Mouse (Mus musculus) ovary, postnatal 36 days (tissue): ENCODE data around the gene Amigo3.

ENCODE experiments used
- DNase-seq: peaks from one replicate; pipeline ENCODE4 v3.0.0; 2022; ENCODE audit warnings: low spot score, mixed read lengths

The Amigo3 gene

DNA sequence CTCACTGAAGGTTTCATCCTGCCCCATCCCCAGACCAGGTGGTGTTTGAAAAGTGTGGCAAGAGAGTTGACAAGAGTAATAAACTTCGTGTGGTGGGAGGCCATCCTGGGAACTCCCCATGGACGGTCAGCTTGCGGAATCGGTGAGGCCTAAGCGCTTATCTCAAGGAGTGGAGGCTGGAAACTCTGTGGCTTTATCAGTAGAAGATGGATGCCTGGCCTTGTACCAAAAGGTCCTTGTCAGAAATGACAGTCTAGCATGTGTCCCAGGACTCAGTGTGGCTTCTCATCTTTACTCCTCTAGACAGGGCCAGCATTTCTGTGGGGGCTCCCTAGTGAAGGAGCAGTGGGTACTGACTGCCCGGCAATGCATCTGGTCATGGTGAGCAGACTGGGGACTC, 30.6 kb downstream of the Amigo3 start:
- no peak for DNase-seq

GRCm38 (mm10) chr9:108085261-108085660, 32.3 kb downstream of the Amigo3 start:
- DNase-seq: no peak

DNA sequence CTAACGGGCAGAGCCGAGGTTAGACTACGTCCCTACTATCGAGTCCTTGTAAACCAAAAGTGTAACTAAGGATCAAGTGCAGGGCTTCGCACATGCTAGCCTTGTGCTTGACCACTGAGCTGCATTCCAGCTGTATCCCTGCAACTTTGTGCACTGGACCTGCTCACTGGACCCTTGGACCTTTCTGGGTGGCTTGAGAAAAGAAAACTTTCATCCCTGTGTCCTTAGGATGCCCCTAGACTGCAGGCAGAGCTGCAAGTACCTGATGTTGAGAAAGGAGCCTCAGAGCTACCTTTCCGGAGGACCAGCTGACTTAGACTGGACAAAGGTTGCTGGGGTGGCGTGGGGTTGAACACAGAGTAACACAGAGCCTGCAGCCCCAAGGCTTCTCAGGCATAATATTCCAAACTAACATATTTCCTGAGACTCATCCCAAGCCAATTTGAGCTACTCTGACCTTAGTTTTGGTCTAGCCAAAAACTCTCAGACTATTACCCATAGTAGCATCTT, 37.7 kb downstream of the Amigo3 start:
- no peak for DNase-seq

GRCm38 (mm10) chr9:108093586-108093985, 40.6 kb downstream of the Amigo3 start:
- DNase-seq: no peak

GRCm38 (mm10) chr9:108094184-108094941, 41.4 kb downstream of the Amigo3 start, which contains the start of gene Apeh:
Apeh (minus strand) TSS chr9:108094606.
- peak; percentile 96 for DNase-seq

DNA sequence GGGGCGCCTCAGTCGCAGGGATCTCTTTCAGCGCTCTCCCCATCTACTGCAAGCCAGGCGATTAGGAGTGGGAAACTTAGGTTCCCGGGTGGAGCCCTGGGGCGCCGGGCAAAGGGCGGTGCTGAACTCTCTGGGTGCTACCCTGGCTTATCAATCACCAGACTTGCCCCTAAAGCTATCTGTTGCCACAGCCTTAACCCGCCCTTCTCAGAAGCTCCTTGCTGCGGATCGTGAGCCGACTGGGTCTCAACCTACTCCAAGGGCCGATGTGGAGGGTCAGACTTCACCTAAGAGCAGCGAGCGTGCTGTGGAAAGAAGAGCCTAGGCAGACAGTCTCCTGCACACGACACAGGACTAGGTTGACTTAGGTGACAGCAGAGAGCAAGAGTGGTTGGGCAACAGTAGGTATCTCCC, 42.0 kb downstream of the Amigo3 start:
- DNase-seq: no peak

GRCm38 (mm10) chr9:108095518-108095917, 42.6 kb downstream of the Amigo3 start:
- DNase-seq: no peak

- DNase-seq: no peak
These were observed 43.2 kb downstream of the Amigo3 start for GRCm38 (mm10) chr9:108095949-108096712.

DNA sequence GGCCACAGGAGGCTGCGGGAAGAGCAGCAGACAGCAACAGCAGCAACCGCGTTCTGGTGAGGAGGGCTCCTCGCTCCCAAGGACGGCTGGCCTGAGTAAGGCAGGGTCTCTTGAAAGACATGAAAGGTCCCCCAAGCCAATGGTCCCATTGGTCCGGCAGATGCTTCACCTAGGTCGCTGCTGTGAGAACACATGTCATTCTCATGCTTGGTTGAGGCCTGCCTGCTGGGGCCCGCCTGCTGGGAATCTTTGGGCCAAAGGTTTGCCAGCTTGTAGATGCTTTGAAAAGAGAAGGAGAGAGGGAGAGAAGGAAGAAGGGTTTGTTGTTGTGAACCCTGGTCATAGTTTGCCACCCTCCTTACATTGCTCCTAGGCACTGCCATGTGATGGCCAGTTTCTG, 46.7 kb downstream of the Amigo3 start:
- no peak for DNase-seq

- DNase-seq: no peak
These were observed 52.0 kb downstream of the Amigo3 start for GRCm38 (mm10) chr9:108104766-108105548.
